Mouse (Mus musculus): ENCODE measurements around the gene Ptbp1. TPM values are rescaled to one million over a fixed set of nuclear protein-coding genes. Genes with fewer than 3 reads are reported as not detected.
"Not testable (repeated sequence)": the region's sequence is repeated elsewhere in the genome, so short reads cannot be mapped to it uniquely, and the experiment has no call there.

Ptbp1 gene
- polyA plus RNA-seq, 1 experiment from 2014 or later = 485 TPM

GRCm38 (mm10) chr10:79883297-79884084, 29.3 kb downstream of the Ptbp1 start:
- H3K27me3 ChIP-seq (ENCODE audit: low read depth, poor library complexity, severe bottlenecking) = peaks cover 43% of the 10 kb centered on the region
- peaks cover 41% of the 10 kb centered on the region for H3K4me1 ChIP-seq
- no peak overlapping the region for H3K4me3 ChIP-seq
- H3K9me3 ChIP-seq (replicated peaks) = no peaks in the 10 kb centered on the region
- 18% methylated on average over 22 of the region's 22 CpGs for WGBS
- H3K27ac ChIP-seq = peak overlapping the region; percentile 26; the same call in 1 of the 2 replicates
- peak; percentile 87 for DNase-seq (ENCODE audit: low spot score)
- no peaks in the 10 kb centered on the region for H3K36me3 ChIP-seq

- H3K27ac ChIP-seq = no peak overlapping the region
- no peak overlapping the region for H3K4me3 ChIP-seq
- H3K36me3 ChIP-seq = no peaks in the 10 kb centered on the region
- H3K27me3 ChIP-seq (ENCODE audit: low read depth, poor library complexity, severe bottlenecking) = peaks cover 41% of the 10 kb centered on the region
- peaks cover 39% of the 10 kb centered on the region for H3K4me1 ChIP-seq
- WGBS = 77% methylated on average over 4 of the region's 4 CpGs
- no peak for DNase-seq (ENCODE audit: low spot score)
- no peaks in the 10 kb centered on the region for H3K9me3 ChIP-seq (replicated peaks)
Measured at GRCm38 (mm10) chr10:79884446-79884845, 30.2 kb downstream of the Ptbp1 start.

- WGBS = 72% methylated on average over 3 of the region's 3 CpGs
- H3K9me3 ChIP-seq (replicated peaks); H3K36me3 ChIP-seq; DNase-seq (ENCODE audit: low spot score); H3K27ac ChIP-seq; H3K4me3 ChIP-seq: not testable (repeated sequence)
- peaks cover 36% of the 10 kb centered on the region for H3K4me1 ChIP-seq
- H3K27me3 ChIP-seq (ENCODE audit: low read depth, poor library complexity, severe bottlenecking) = peaks cover 37% of the 10 kb centered on the region
Measured at GRCm38 (mm10) chr10:79884938-79885337, 30.7 kb downstream of the Ptbp1 start.

GRCm38 (mm10) chr10:79886054-79886453, 31.8 kb downstream of the Ptbp1 start, which contains the start of gene Elane:
Gene Elane (plus strand): TSS chr10:79886247.
- Histone ChIP-seq H3K4me3 (no peak within 1 kb of the TSS), H3K36me3 (no peaks in the 10 kb centered on the region), H3K9me3 (replicated peaks) (no peaks in the 10 kb centered on the region), H3K27ac (no peak within 1 kb of the TSS), H3K27me3 (ENCODE audit: low read depth, poor library complexity, severe bottlenecking) (peaks cover 27% of the 10 kb centered on the region), H3K4me1 (peaks cover 28% of the 10 kb centered on the region)
- no peak for DNase-seq (ENCODE audit: low spot score)
- 81% methylated on average over 6 of the region's 6 CpGs for WGBS

- 74% methylated on average over 8 of the region's 8 CpGs for WGBS
- peaks cover 27% of the 10 kb centered on the region for H3K4me1 ChIP-seq
- no peaks in the 10 kb centered on the region for H3K9me3 ChIP-seq (replicated peaks)
- H3K36me3 ChIP-seq = no peaks in the 10 kb centered on the region
- DNase-seq (ENCODE audit: low spot score) = no peak
- H3K27ac ChIP-seq = no peak overlapping the region
- H3K4me3 ChIP-seq = no peak overlapping the region
- peaks cover 22% of the 10 kb centered on the region for H3K27me3 ChIP-seq (ENCODE audit: low read depth, poor library complexity, severe bottlenecking)
Measured at GRCm38 (mm10) chr10:79886611-79887010, 32.4 kb downstream of the Ptbp1 start.

- H3K4me1 ChIP-seq = peaks cover 8% of the 10 kb centered on the region; the same call in 1 of the 2 replicates
- H3K36me3 ChIP-seq = peaks cover 5% of the 10 kb centered on the region
- no peak overlapping the region for H3K4me3 ChIP-seq
- H3K27me3 ChIP-seq (ENCODE audit: low read depth, poor library complexity, severe bottlenecking) = no peaks in the 10 kb centered on the region
- no peak overlapping the region for H3K27ac ChIP-seq
- H3K9me3 ChIP-seq (replicated peaks) = no peaks in the 10 kb centered on the region
- WGBS = 87% methylated on average over 2 of the region's 2 CpGs
- DNase-seq (ENCODE audit: low spot score) = no peak
Measured at GRCm38 (mm10) chr10:79889386-79889785, 35.2 kb downstream of the Ptbp1 start.

GRCm38 (mm10) chr10:79890670-79891069, 36.4 kb downstream of the Ptbp1 start, which contains the start of gene Cfd:
Gene Cfd (plus strand): TSS chr10:79890853.
- Histone ChIP-seq H3K9me3 (replicated peaks) (no peaks in the 10 kb centered on the region), H3K27ac (no peak within 1 kb of the TSS; the same call in 1 of the 2 replicates), H3K36me3 (peaks cover 14% of the 10 kb centered on the region), H3K27me3 (ENCODE audit: low read depth, poor library complexity, severe bottlenecking) (no peaks in the 10 kb centered on the region), H3K4me1 (peaks cover 8% of the 10 kb centered on the region; the same call in 1 of the 2 replicates), H3K4me3 (no peak within 1 kb of the TSS)
- 37% methylated on average over 5 of the region's 5 CpGs for WGBS
- no peak for DNase-seq (ENCODE audit: low spot score)

- not testable (repeated sequence) for H3K9me3 ChIP-seq (replicated peaks); H3K4me3 ChIP-seq; H3K27me3 ChIP-seq (ENCODE audit: low read depth, poor library complexity, severe bottlenecking)
- Histone ChIP-seq H3K27ac (0 out of 2 replicates have a peak overlapping the region, but pooled peaks have one; percentile 16), H3K4me1 (peaks cover 17% of the 10 kb centered on the region), H3K36me3 (peaks cover 33% of the 10 kb centered on the region)
- DNase-seq (ENCODE audit: low spot score) = peak; percentile 92
- 46% methylated on average over 22 of the region's 22 CpGs for WGBS
Measured at GRCm38 (mm10) chr10:79892451-79893118, 38.4 kb downstream of the Ptbp1 start.

- 94% methylated on average over 16 of the region's 16 CpGs for WGBS
- peaks cover 68% of the 10 kb centered on the region for H3K36me3 ChIP-seq
- H3K27ac ChIP-seq = no peak overlapping the region
- H3K27me3 ChIP-seq (ENCODE audit: low read depth, poor library complexity, severe bottlenecking) = no peaks in the 10 kb centered on the region; the same call in 1 of the 2 replicates
- H3K4me1 ChIP-seq = peaks cover 31% of the 10 kb centered on the region
- DNase-seq (ENCODE audit: low spot score) = no peak
- no peaks in the 10 kb centered on the region for H3K9me3 ChIP-seq (replicated peaks)
- H3K4me3 ChIP-seq = no peak overlapping the region
Measured at GRCm38 (mm10) chr10:79896306-79896705, 42.1 kb downstream of the Ptbp1 start.

GRCm38 (mm10) chr10:79896814-79897213, 42.6 kb downstream of the Ptbp1 start:
- no peaks in the 10 kb centered on the region for H3K9me3 ChIP-seq (replicated peaks)
- WGBS = 86% methylated on average over 13 of the region's 13 CpGs
- H3K4me1 ChIP-seq = peaks cover 33% of the 10 kb centered on the region
- no peaks in the 10 kb centered on the region; the same call in 1 of the 2 replicates for H3K27me3 ChIP-seq (ENCODE audit: low read depth, poor library complexity, severe bottlenecking)
- no peak for DNase-seq (ENCODE audit: low spot score)
- H3K36me3 ChIP-seq = peaks cover 70% of the 10 kb centered on the region
- 0 out of 2 replicates have a peak overlapping the region, but pooled peaks have one; percentile 46 for H3K27ac ChIP-seq
- H3K4me3 ChIP-seq = no peak overlapping the region

GRCm38 (mm10) chr10:79897316-79898245, 43.4 kb downstream of the Ptbp1 start:
- WGBS = 46% methylated on average over 19 of the region's 20 CpGs
- H3K4me1 ChIP-seq = peaks cover 33% of the 10 kb centered on the region
- peaks cover 76% of the 10 kb centered on the region for H3K36me3 ChIP-seq
- no peak for DNase-seq (ENCODE audit: low spot score)
- 0 out of 2 replicates have a peak overlapping the region, but pooled peaks have one; percentile 46 for H3K27ac ChIP-seq
- no peaks in the 10 kb centered on the region for H3K9me3 ChIP-seq (replicated peaks)
- H3K27me3 ChIP-seq (ENCODE audit: low read depth, poor library complexity, severe bottlenecking) = no peaks in the 10 kb centered on the region; the same call in 1 of the 2 replicates
- H3K4me3 ChIP-seq = 0 out of 2 replicates have a peak overlapping the region, but pooled peaks have one; percentile 6

- Histone ChIP-seq H3K27ac (0 out of 2 replicates have a peak overlapping the region, but pooled peaks have one; percentile 12), H3K9me3 (replicated peaks) (no peaks in the 10 kb centered on the region), H3K36me3 (peaks cover 92% of the 10 kb centered on the region), H3K27me3 (ENCODE audit: low read depth, poor library complexity, severe bottlenecking) (no peaks in the 10 kb centered on the region; the same call in 1 of the 2 replicates), H3K4me3 (no peak overlapping the region), H3K4me1 (peaks cover 28% of the 10 kb centered on the region)
- 23% methylated on average over 2 of the region's 2 CpGs for WGBS
- DNase-seq (ENCODE audit: low spot score) = no peak
Measured at GRCm38 (mm10) chr10:79900951-79901410, 46.8 kb downstream of the Ptbp1 start.
